Mouse (Mus musculus): ENCODE results near the gene Rgs13. TPM values are rescaled to one million over a fixed set of nuclear protein-coding genes. Genes with fewer than 3 reads are reported as not detected.
"Not testable (repeated sequence)": the region's sequence is repeated elsewhere in the genome, so short reads cannot be mapped to it uniquely, and the experiment has no call there.

The Rgs13 gene
- polyA plus RNA-seq, 1 experiment from 2014 or later: 0.14 TPM

GRCm38 (mm10) chr1:144151401-144152183, 25.6 kb downstream of the Rgs13 start:
- 65% methylated on average over 5 of the region's 5 CpGs for WGBS
- Histone ChIP-seq H3K9ac (no peak overlapping the region), H3K27ac (no peak overlapping the region), H3K36me3 (no peaks in the 10 kb centered on the region), H3K27me3 (no peaks in the 10 kb centered on the region), H3K9me3 (no peaks in the 10 kb centered on the region), H3K4me1 (no peaks in the 10 kb centered on the region), H3K4me2 (replicated peaks) (no peak overlapping the region), H3K4me3 (no peak overlapping the region)
- ATAC-seq (ENCODE audit: insufficient number of reproducible peaks, insufficient read depth, low FRiP score, low TSS enrichment): no peak

- Histone ChIP-seq H3K9ac (no peak overlapping the region), H3K4me3 (no peak overlapping the region), H3K4me1 (no peaks in the 10 kb centered on the region), H3K4me2 (replicated peaks) (no peak overlapping the region), H3K9me3 (no peaks in the 10 kb centered on the region), H3K27ac (no peak overlapping the region), H3K36me3 (no peaks in the 10 kb centered on the region), H3K27me3 (no peaks in the 10 kb centered on the region)
- ATAC-seq (ENCODE audit: insufficient number of reproducible peaks, insufficient read depth, low FRiP score, low TSS enrichment): no peak
- WGBS: 81% methylated on average over 3 of the region's 3 CpGs
Observed at GRCm38 (mm10) chr1:144149997-144150396, 27.2 kb downstream of the Rgs13 start.

GRCm38 (mm10) chr1:144141398-144141797, 35.8 kb downstream of the Rgs13 start:
- H3K4me2 ChIP-seq (replicated peaks); H3K27ac ChIP-seq; H3K9ac ChIP-seq; H3K4me3 ChIP-seq; H3K27me3 ChIP-seq; ATAC-seq (ENCODE audit: insufficient number of reproducible peaks, insufficient read depth, low FRiP score, low TSS enrichment); H3K9me3 ChIP-seq; H3K4me1 ChIP-seq; H3K36me3 ChIP-seq: not testable (repeated sequence)
- WGBS: 85% methylated on average over 2 of the region's 2 CpGs

- ATAC-seq (ENCODE audit: insufficient number of reproducible peaks, insufficient read depth, low FRiP score, low TSS enrichment): no peak
- no peaks in the 10 kb centered on the region for H3K9me3 ChIP-seq
- H3K36me3 ChIP-seq: no peaks in the 10 kb centered on the region
- no peaks in the 10 kb centered on the region for H3K4me1 ChIP-seq
- H3K4me2 ChIP-seq (replicated peaks): no peak overlapping the region
- no peak overlapping the region for H3K9ac ChIP-seq
- H3K27ac ChIP-seq: no peak overlapping the region
- WGBS: 93% methylated on average over 1 of the region's 1 CpGs
- H3K4me3 ChIP-seq: no peak overlapping the region
- no peaks in the 10 kb centered on the region for H3K27me3 ChIP-seq
Observed at GRCm38 (mm10) chr1:144139847-144140246, 37.3 kb downstream of the Rgs13 start.

- no peak overlapping the region for H3K4me3 ChIP-seq
- H3K4me1 ChIP-seq: no peaks in the 10 kb centered on the region
- no peaks in the 10 kb centered on the region for H3K36me3 ChIP-seq
- H3K4me2 ChIP-seq (replicated peaks): no peak overlapping the region
- H3K9ac ChIP-seq: no peak overlapping the region
- H3K27ac ChIP-seq: no peak overlapping the region
- 88% methylated on average over 7 of the region's 7 CpGs for WGBS
- no peak for ATAC-seq (ENCODE audit: insufficient number of reproducible peaks, insufficient read depth, low FRiP score, low TSS enrichment)
- no peaks in the 10 kb centered on the region for H3K9me3 ChIP-seq
- H3K27me3 ChIP-seq: no peaks in the 10 kb centered on the region
Observed at GRCm38 (mm10) chr1:144127965-144128364, 49.2 kb downstream of the Rgs13 start.

- Histone ChIP-seq H3K9me3 (no peaks in the 10 kb centered on the region), H3K4me3 (no peak overlapping the region), H3K27me3 (no peaks in the 10 kb centered on the region), H3K9ac (no peak overlapping the region), H3K4me1 (no peaks in the 10 kb centered on the region), H3K27ac (no peak overlapping the region), H3K36me3 (no peaks in the 10 kb centered on the region), H3K4me2 (replicated peaks) (no peak overlapping the region)
- 85% methylated on average over 4 of the region's 4 CpGs for WGBS
- no peak for ATAC-seq (ENCODE audit: insufficient number of reproducible peaks, insufficient read depth, low FRiP score, low TSS enrichment)
Observed at GRCm38 (mm10) chr1:144120042-144120441, 57.1 kb downstream of the Rgs13 start.

- no peak overlapping the region for H3K4me3 ChIP-seq
- H3K27ac ChIP-seq: no peak overlapping the region
- H3K4me2 ChIP-seq (replicated peaks): no peak overlapping the region
- WGBS: 67% methylated on average over 2 of the region's 2 CpGs
- no peaks in the 10 kb centered on the region for H3K27me3 ChIP-seq
- H3K4me1 ChIP-seq: no peaks in the 10 kb centered on the region
- H3K9ac ChIP-seq: no peak overlapping the region
- no peak for ATAC-seq (ENCODE audit: insufficient number of reproducible peaks, insufficient read depth, low FRiP score, low TSS enrichment)
- H3K36me3 ChIP-seq: no peaks in the 10 kb centered on the region
- no peaks in the 10 kb centered on the region for H3K9me3 ChIP-seq
Observed at GRCm38 (mm10) chr1:144119456-144119855, 57.7 kb downstream of the Rgs13 start.

GRCm38 (mm10) chr1:144115848-144116727, 61.1 kb downstream of the Rgs13 start:
- Histone ChIP-seq H3K4me3 (no peak overlapping the region), H3K9me3 (no peaks in the 10 kb centered on the region), H3K27me3 (no peaks in the 10 kb centered on the region), H3K9ac (no peak overlapping the region), H3K4me1 (no peaks in the 10 kb centered on the region), H3K27ac (no peak overlapping the region), H3K4me2 (replicated peaks) (no peak overlapping the region), H3K36me3 (no peaks in the 10 kb centered on the region)
- 60% methylated on average over 6 of the region's 6 CpGs for WGBS
- ATAC-seq (ENCODE audit: insufficient number of reproducible peaks, insufficient read depth, low FRiP score, low TSS enrichment): no peak

- no peak overlapping the region for H3K4me3 ChIP-seq
- no peaks in the 10 kb centered on the region for H3K36me3 ChIP-seq
- ATAC-seq (ENCODE audit: insufficient number of reproducible peaks, insufficient read depth, low FRiP score, low TSS enrichment): no peak
- no peak overlapping the region for H3K4me2 ChIP-seq (replicated peaks)
- 80% methylated on average over 6 of the region's 6 CpGs for WGBS
- no peaks in the 10 kb centered on the region for H3K27me3 ChIP-seq
- no peak overlapping the region for H3K9ac ChIP-seq
- no peak overlapping the region for H3K27ac ChIP-seq
- H3K9me3 ChIP-seq: no peaks in the 10 kb centered on the region
- H3K4me1 ChIP-seq: no peaks in the 10 kb centered on the region
Observed at GRCm38 (mm10) chr1:144113438-144114074, 63.6 kb downstream of the Rgs13 start.

- H3K27ac ChIP-seq: no peak overlapping the region
- no peak overlapping the region for H3K4me3 ChIP-seq
- H3K9ac ChIP-seq: no peak overlapping the region
- no peaks in the 10 kb centered on the region for H3K27me3 ChIP-seq
- H3K4me2 ChIP-seq (replicated peaks): no peak overlapping the region
- H3K36me3 ChIP-seq: no peaks in the 10 kb centered on the region
- H3K9me3 ChIP-seq: no peaks in the 10 kb centered on the region
- 71% methylated on average over 2 of the region's 2 CpGs for WGBS
- ATAC-seq (ENCODE audit: insufficient number of reproducible peaks, insufficient read depth, low FRiP score, low TSS enrichment): no peak
- H3K4me1 ChIP-seq: no peaks in the 10 kb centered on the region
Observed at GRCm38 (mm10) chr1:144112946-144113345, 64.2 kb downstream of the Rgs13 start.

- Histone ChIP-seq H3K4me2 (replicated peaks) (no peak overlapping the region), H3K36me3 (no peaks in the 10 kb centered on the region), H3K9me3 (no peaks in the 10 kb centered on the region), H3K4me3 (no peak overlapping the region), H3K27ac (no peak overlapping the region), H3K4me1 (no peaks in the 10 kb centered on the region), H3K27me3 (no peaks in the 10 kb centered on the region), H3K9ac (no peak overlapping the region)
- no peak for ATAC-seq (ENCODE audit: insufficient number of reproducible peaks, insufficient read depth, low FRiP score, low TSS enrichment)
- WGBS: 77% methylated on average over 1 of the region's 1 CpGs
Observed at GRCm38 (mm10) chr1:144098587-144099258, 78.4 kb downstream of the Rgs13 start.

All from embryonic facial prominence, embryonic 12.5 days (tissue).